In genomic region chrX:72655381-72655780, GRCm38 (mm10) we compare ENCODE assay signal across 10 mouse cellular contexts. TPM values are rescaled to one million over a fixed set of nuclear protein-coding genes. Genes with fewer than 3 reads are reported as not detected.
DNase-seq lines count a peak whose midpoint lies in the region; ATAC-seq lines count a peak whose summit lies in the region.
"Had no signal": no experiment of that assay in that cellular context is flagged by ENCODE, and none has a peak within 500 bp of the region (broad histone marks: within the 10 kb centered on the region; RNA-seq: fewer than 3 reads in every experiment).

No protein-coding gene starts in this region.

- intact Hi-C loops in heart, postnatal 25 days (cut with DNase I), result no loop called here

- H3K4me3 ChIP-seq in heart, embryonic 13.5 days, result peak overlapping the region; percentile 42
- 0 out of 2 replicates have a peak overlapping the region, but pooled peaks have one; percentile 14 for H3K4me3 ChIP-seq in brown adipose tissue, adult 24 weeks (ENCODE audit: insufficient read depth, low read depth, low read length)
- H3K4me3 ChIP-seq in hindbrain, embryonic 11.5 days (ENCODE audit: low read depth, low read length), result peak overlapping the region; percentile 29
- H3K4me3 ChIP-seq in midbrain, embryonic 13.5 days (replicated peaks), result peak overlapping the region; percentile 47

- H3K4me2 ChIP-seq in heart, embryonic 13.5 days, result peak overlapping the region; percentile 62
- H3K4me2 ChIP-seq in hindbrain, embryonic 11.5 days (replicated peaks; ENCODE audit: low read depth, low read length), result peak overlapping the region; percentile 41
- peak overlapping the region; percentile 56 for H3K4me2 ChIP-seq in midbrain, embryonic 13.5 days (replicated peaks)

- H3K9me3 ChIP-seq in heart, embryonic 13.5 days, result no peaks in the 10 kb centered on the region
- no peaks in the 10 kb centered on the region for H3K9me3 ChIP-seq in hindbrain, embryonic 11.5 days (ENCODE audit: control insufficient read depth, low read length)
- H3K9me3 ChIP-seq in midbrain, embryonic 13.5 days, result no peaks in the 10 kb centered on the region

- H3K4me1 ChIP-seq in heart, embryonic 13.5 days, result no peaks in the 10 kb centered on the region
- no peaks in the 10 kb centered on the region for H3K4me1 ChIP-seq in brown adipose tissue, adult 24 weeks (ENCODE audit: control insufficient read depth, insufficient read depth, insufficient read length, low read length)
- no peaks in the 10 kb centered on the region for H3K4me1 ChIP-seq in hindbrain, embryonic 11.5 days (replicated peaks; ENCODE audit: control insufficient read depth, insufficient read depth, low read length)
- H3K4me1 ChIP-seq in midbrain, embryonic 13.5 days (replicated peaks), result no peaks in the 10 kb centered on the region

- H3K27me3 ChIP-seq in heart, embryonic 13.5 days (replicated peaks), result peaks cover 26% of the 10 kb centered on the region
- no peaks in the 10 kb centered on the region for H3K27me3 ChIP-seq in hindbrain, embryonic 11.5 days (ENCODE audit: control insufficient read depth, insufficient read depth, low read length)
- H3K27me3 ChIP-seq in midbrain, embryonic 13.5 days, result no peaks in the 10 kb centered on the region

- H3K36me3 ChIP-seq in heart, embryonic 13.5 days, result no peaks in the 10 kb centered on the region
- H3K36me3 ChIP-seq in hindbrain, embryonic 11.5 days (ENCODE audit: control insufficient read depth, insufficient read depth, low read length), result no peaks in the 10 kb centered on the region
- no peaks in the 10 kb centered on the region for H3K36me3 ChIP-seq in midbrain, embryonic 13.5 days

- peak overlapping the region; percentile 37; the same call in 1 of the 2 replicates for H3K9ac ChIP-seq in heart, embryonic 13.5 days
- H3K9ac ChIP-seq in hindbrain, embryonic 11.5 days (ENCODE audit: low read depth, low read length), result peak overlapping the region; percentile 19; the same call in 1 of the 2 replicates
- H3K9ac ChIP-seq in midbrain, embryonic 13.5 days (replicated peaks), result peak overlapping the region; percentile 63

- no peak for ATAC-seq in heart, embryonic 13.5 days (ENCODE audit: extremely low read depth, insufficient number of reproducible peaks, low FRiP score, low TSS enrichment)
- ATAC-seq in hindbrain, embryonic 11.5 days (ENCODE audit: low FRiP score), result peak; percentile 49; the same call in 1 of the 2 replicates
- ATAC-seq in midbrain, embryonic 13.5 days, result peak; percentile 82
- ATAC-seq in monocyte, adult 5-6 weeks (replicated peaks; ENCODE audit: insufficient number of reproducible peaks, low FRiP score, low TSS enrichment, poor library complexity, severe bottlenecking), result no peak

- 7% methylated on average over 5 of the region's 5 CpGs for WGBS in heart, embryonic 13.5 days
- WGBS in hindbrain, embryonic 11.5 days, result 12% methylated on average over 5 of the region's 5 CpGs
- WGBS in midbrain, embryonic 13.5 days, result 31% methylated on average over 5 of the region's 5 CpGs

- no peak overlapping the region for H3K27ac ChIP-seq in heart, embryonic 13.5 days (replicated peaks)
- H3K27ac ChIP-seq in brown adipose tissue, adult 24 weeks (replicated peaks; ENCODE audit: low read depth, low read length), result no peak overlapping the region
- no peak overlapping the region for H3K27ac ChIP-seq in hindbrain, embryonic 11.5 days (ENCODE audit: low read depth, low read length)
- H3K27ac ChIP-seq in midbrain, embryonic 13.5 days, result peak overlapping the region; percentile 65; the same call in 1 of the 2 replicates

- DNase-seq in heart, postnatal 25 days (ENCODE audit: low spot score), result no peak
- peak; percentile 26 for DNase-seq in hindbrain, embryonic 11.5 days (ENCODE audit: low spot score)
- no peak for DNase-seq in natural killer cell, adult 2 months (ENCODE audit: low spot score in 2 of 2)
- DNase-seq in spleen, postnatal 14 days (ENCODE audit: low spot score in 2 of 2), result no peak
- DNase-seq: adrenal gland, postnatal 14 days had no signal

RNA-seq across cellular contexts. Expression of gene Gabra3, which starts 1.3 kb away (rescaled TPM):
- 0.62 and 1.1 TPM in 2 replicates for polyA plus RNA-seq in heart, embryonic 13.5 days (2015; fragmentation: Nextera tagmentation; extraction: Ambion mirVana)
- total RNA-seq in heart, postnatal 25 days (2021), result under 1 TPM; 0.13 to 0.48 TPM
- 1.1 and 1.2 TPM in 2 replicates for polyA plus RNA-seq in brown adipose tissue, adult 24 weeks (2012; ENCODE audit: insufficient read depth, insufficient read length, missing spikeins)
- 1.4 and 2.8 TPM in 2 replicates for polyA plus RNA-seq in hindbrain, embryonic 11.5 days (2014; fragmentation: Nextera tagmentation; extraction: Ambion mirVana)
- 18.7 and 20.1 TPM in 2 replicates for polyA plus RNA-seq in midbrain, embryonic 13.5 days (2015; fragmentation: Nextera tagmentation; extraction: Ambion mirVana)
- total RNA-seq in monocyte, adult 5-6 weeks (2017), result not detected in 3 replicates
- total RNA-seq: neutrophil, adult 5-6 weeks had no signal

Comparison
In these comparisons a context has a peak if more than half of its experiments do, and no peak if none do; other contexts are left out.
1. ATAC-seq: peak in hindbrain, embryonic 11.5 days (single experiment) and midbrain, embryonic 13.5 days (single experiment); none in heart, embryonic 13.5 days (single experiment) and monocyte, adult 5-6 weeks (single experiment).
2. Peak in every context shown above with its lines, with median percentiles within 50 percentile points of each other: H3K4me2 ChIP-seq, H3K4me3 ChIP-seq and H3K9ac ChIP-seq.